13 mouse cellular contexts compared by ENCODE assay signal in genomic region chr3:110131043-110131891, GRCm38 (mm10). TPM values are rescaled to one million over a fixed set of nuclear protein-coding genes. Genes with fewer than 3 reads are reported as not detected.
A peak's percentile ranks its signal among the peaks of the same experiment; 100 is the strongest.
DNase-seq lines count a peak whose midpoint lies in the region; ATAC-seq and TF ChIP-seq lines count a peak whose summit lies in the region.
"Had no signal": no experiment of that assay in that cellular context is flagged by ENCODE, and none has a peak within 500 bp of the region (broad histone marks: within the 10 kb centered on the region; RNA-seq: fewer than 3 reads in every experiment).

No protein-coding gene starts in this region.

- ATAC-seq in hindbrain, embryonic 14.5 days (ENCODE audit: low FRiP score): peak; percentile 78
- ATAC-seq in neural tube, embryonic 14.5 days (ENCODE audit: low read depth): peak; percentile 71
- ATAC-seq in intestine, embryonic 15.5 days: no peak

- peak overlapping the region; percentile 13 for H3K4me3 ChIP-seq in left cerebral cortex, adult 2 months
- H3K4me3 ChIP-seq in hindbrain, embryonic 14.5 days (replicated peaks; ENCODE audit: low read length): peak overlapping the region; percentile 11
- peak overlapping the region; percentile 18; the same call in 1 of the 2 replicates for H3K4me3 ChIP-seq in neural tube, embryonic 14.5 days (ENCODE audit: low read depth, low read length)
- H3K4me3 ChIP-seq in intestine, embryonic 15.5 days (replicated peaks): no peak overlapping the region
- no peak overlapping the region for H3K4me3 ChIP-seq in gastrocnemius, adult 2 months

- H3K9ac ChIP-seq in hindbrain, embryonic 14.5 days: peak overlapping the region; percentile 46
- 0 out of 2 replicates have a peak overlapping the region, but pooled peaks have one; percentile 21 for H3K9ac ChIP-seq in neural tube, embryonic 14.5 days (replicated peaks; ENCODE audit: low read depth, low read length)
- H3K9ac ChIP-seq in intestine, embryonic 15.5 days: no peak overlapping the region

- H3K36me3 ChIP-seq in hindbrain, embryonic 14.5 days (replicated peaks; ENCODE audit: control insufficient read depth, insufficient read depth): peaks cover 6% of the 10 kb centered on the region; the same call in 1 of the 2 replicates
- no peaks in the 10 kb centered on the region for H3K36me3 ChIP-seq in neural tube, embryonic 14.5 days (ENCODE audit: control insufficient read depth, insufficient read depth, low read length)
- no peaks in the 10 kb centered on the region for H3K36me3 ChIP-seq in intestine, embryonic 15.5 days

- TF ChIP-seq CTCF in left cerebral cortex, adult 2 months (IDR thresholded peaks at IDR 0.05): no peak
- TF ChIP-seq CTCF in gastrocnemius, adult 2 months (IDR thresholded peaks at IDR 0.05): no peak

- no peaks in the 10 kb centered on the region for H3K9me3 ChIP-seq in hindbrain, embryonic 14.5 days (ENCODE audit: control insufficient read depth, low read length)
- no peaks in the 10 kb centered on the region for H3K9me3 ChIP-seq in neural tube, embryonic 14.5 days (ENCODE audit: control insufficient read depth, low read length)
- H3K9me3 ChIP-seq in intestine, embryonic 15.5 days: no peaks in the 10 kb centered on the region

- H3K27me3 ChIP-seq in hindbrain, embryonic 14.5 days (ENCODE audit: control insufficient read depth, insufficient read depth, low read length): no peaks in the 10 kb centered on the region
- no peaks in the 10 kb centered on the region for H3K27me3 ChIP-seq in neural tube, embryonic 14.5 days (ENCODE audit: control insufficient read depth, insufficient read depth, low read length)
- no peaks in the 10 kb centered on the region for H3K27me3 ChIP-seq in intestine, embryonic 15.5 days (replicated peaks)

- peak; percentile 13 for DNase-seq in cerebellum, postnatal 14 days
- no peak for DNase-seq in cerebellum, postnatal 25 days
- DNase-seq in left cerebral cortex, adult 2 months (ENCODE audit: extremely low spot score in 1 of 2, low spot score in 2 of 2): no peak
- no peak for DNase-seq in left cerebral cortex, postnatal 36 days (ENCODE audit: low spot score in 2 of 2)
- DNase-seq in hindbrain, embryonic 14.5 days (ENCODE audit: low spot score): no peak
- no peak for DNase-seq in gastrocnemius, adult 2 months
- DNase-seq: cerebellum, postnatal 36 days; gastrocnemius, postnatal 10 days; heart, postnatal 14 days; kidney, adult 18-20 months had no signal

- WGBS in hindbrain, embryonic 14.5 days: 33% methylated on average over 18 of the region's 18 CpGs
- 32% methylated on average over 18 of the region's 18 CpGs for WGBS in neural tube, embryonic 14.5 days
- 59% methylated on average over 18 of the region's 18 CpGs for WGBS in intestine, embryonic 15.5 days

- peak overlapping the region; percentile 44 for H3K4me2 ChIP-seq in hindbrain, embryonic 14.5 days (replicated peaks)
- H3K4me2 ChIP-seq in neural tube, embryonic 14.5 days (ENCODE audit: low read depth, low read length): peak overlapping the region; percentile 40
- no peak overlapping the region for H3K4me2 ChIP-seq in intestine, embryonic 15.5 days (replicated peaks)
- H3K4me2 ChIP-seq: liver, embryonic 11.5 days had no signal

- peaks cover 9% of the 10 kb centered on the region for H3K4me1 ChIP-seq in hindbrain, embryonic 14.5 days (replicated peaks; ENCODE audit: control insufficient read depth, insufficient read depth, low read length)
- H3K4me1 ChIP-seq in neural tube, embryonic 14.5 days (ENCODE audit: control insufficient read depth, insufficient read depth, low read length): peaks cover 5% of the 10 kb centered on the region
- no peaks in the 10 kb centered on the region for H3K4me1 ChIP-seq in intestine, embryonic 15.5 days (replicated peaks)

- intact Hi-C loops in left cerebral cortex, adult 2 months (cut with DNase I): no loop called here
- intact Hi-C loops in left cerebral cortex, postnatal 36 days (cut with DNase I): no loop called here
- intact Hi-C loops in gastrocnemius, adult 2 months (cut with DNase I): no loop called here

- no peak overlapping the region for H3K27ac ChIP-seq in left cerebral cortex, adult 2 months
- peak overlapping the region; percentile 60 for H3K27ac ChIP-seq in hindbrain, embryonic 14.5 days
- peak overlapping the region; percentile 44 for H3K27ac ChIP-seq in neural tube, embryonic 14.5 days (ENCODE audit: low read depth, low read length)
- no peak overlapping the region for H3K27ac ChIP-seq in intestine, embryonic 15.5 days
- H3K27ac ChIP-seq in gastrocnemius, adult 2 months: no peak overlapping the region

RNA-seq across cellular contexts. Expression of gene Ntng1, which starts 12.5 kb away (rescaled TPM):
- 10 to 100 TPM; 33.2 to 38.2 TPM for total RNA-seq in left cerebral cortex, adult 2 months (2021)
- total RNA-seq in left cerebral cortex, postnatal 36 days (2021): 10 to 100 TPM; 29.2 to 38.1 TPM
- 19.5 and 21.3 TPM in 2 replicates for polyA plus RNA-seq in hindbrain, embryonic 14.5 days (2014; fragmentation: Nextera tagmentation; extraction: Ambion mirVana)
- 18.0 and 22.5 TPM in 2 replicates for polyA plus RNA-seq in neural tube, embryonic 14.5 days (2014; fragmentation: Nextera tagmentation; extraction: Ambion mirVana)
- 1.4 and 2.2 TPM in 2 replicates for polyA plus RNA-seq in intestine, embryonic 15.5 days (2015; fragmentation: Nextera tagmentation; extraction: Ambion mirVana)
- total RNA-seq in gastrocnemius, adult 2 months (2021): under 1 TPM; 0.47 to 0.66 TPM

Comparison
In these comparisons a context has a peak if more than half of its experiments do, and no peak if none do; other contexts are left out.
1. DNase-seq: peak in cerebellum, postnatal 14 days (2 of 2); none in cerebellum, postnatal 25 days (0 of 2), left cerebral cortex, adult 2 months (0 of 2), left cerebral cortex, postnatal 36 days (0 of 2), hindbrain, embryonic 14.5 days (single experiment) and gastrocnemius, adult 2 months (single experiment).
2. H3K27ac ChIP-seq: peak in hindbrain, embryonic 14.5 days (single experiment) and neural tube, embryonic 14.5 days (single experiment); none in left cerebral cortex, adult 2 months (single experiment), intestine, embryonic 15.5 days (single experiment) and gastrocnemius, adult 2 months (single experiment).
3. H3K4me3 ChIP-seq: peak in left cerebral cortex, adult 2 months (single experiment), hindbrain, embryonic 14.5 days (single experiment) and neural tube, embryonic 14.5 days (single experiment); none in intestine, embryonic 15.5 days (single experiment) and gastrocnemius, adult 2 months (single experiment).
4. RNA of gene Ntng1, which starts 12.5 kb away (total RNA-seq): 33.2 to 38.2 TPM in left cerebral cortex, adult 2 months and 29.2 to 38.1 TPM in left cerebral cortex, postnatal 36 days; 0.47 to 0.66 TPM in gastrocnemius, adult 2 months; every median in the first group is over 10 times any median in the second.